Mouse (Mus musculus): Measurements from ENCODE around the gene Pex11g.
A peak's percentile ranks its signal among the peaks of the same experiment; 100 is the strongest.

- no peak for TF ChIP-seq TCF12 (IDR thresholded peaks at IDR 0.05; ENCODE audit: low read depth, low read length)
- peak; percentile 53 for TF ChIP-seq NELFE (IDR thresholded peaks at IDR 0.05; ENCODE audit: low read depth, low read length)
- peak; percentile 32; the same call in 1 of the 2 replicates for TF ChIP-seq MAX (IDR thresholded peaks at IDR 0.05; ENCODE audit: low read length)
- TF ChIP-seq CTCF (IDR thresholded peaks at IDR 0.05 in 2 of 3, conservative IDR thresholded peaks at IDR 0.05 in 1 of 3; ENCODE audit: control insufficient read depth in 1 of 3, insufficient read depth in 1 of 3, low read depth in 2 of 3, low read length in 3 of 3, poor library complexity in 1 of 3, severe bottlenecking in 1 of 3): no peak
- TF ChIP-seq CHD1 (IDR thresholded peaks at IDR 0.05; ENCODE audit: low read depth, low read length): peak; percentile 96
- TF ChIP-seq POLR2A (IDR thresholded peaks at IDR 0.05; ENCODE audit: control insufficient read depth in 1 of 2, insufficient read depth in 1 of 2, low read depth in 1 of 2, low read length in 2 of 2, poor library complexity in 1 of 2): peak in 1 of 2 experiments; percentile 59; a peak in 2 of 4 replicates
- peak; percentile 63 for TF ChIP-seq NRF1 (IDR thresholded peaks at IDR 0.05; ENCODE audit: insufficient read depth, low read depth, low read length, poor library complexity, severe bottlenecking)
- TF ChIP-seq JUND (IDR thresholded peaks at IDR 0.05; ENCODE audit: low read depth, low read length): no peak
- TF ChIP-seq SIN3A (IDR thresholded peaks at IDR 0.05; ENCODE audit: low read length): peak; percentile 96
- TF ChIP-seq ETS1 (IDR thresholded peaks at IDR 0.05; ENCODE audit: low read depth, low read length): no peak
- TF ChIP-seq CHD2 (IDR thresholded peaks at IDR 0.05; ENCODE audit: low read length): peak; percentile 60; the same call in 1 of the 2 replicates
- TF ChIP-seq E2F4 (IDR thresholded peaks at IDR 0.05; ENCODE audit: borderline replicate concordance, low read depth, low read length): no peak
These were observed 47.8 kb upstream of the Pex11g start, which contains the start of gene Pnpla6 for GRCm38 (mm10) chr8:3515260-3515671.

All from MEL (cell line).